Mouse (Mus musculus): ENCODE measurements around the gene Dkkl1. TPM values are rescaled to one million over a fixed set of nuclear protein-coding genes. Genes with fewer than 3 reads are reported as not detected.

The Dkkl1 gene
- polyA plus RNA-seq, 1 experiment: 0.07 TPM

- no peak overlapping the region for H3K4me3 ChIP-seq (ENCODE audit: insufficient read depth, poor library complexity, severe bottlenecking)
- TF ChIP-seq CTCF (IDR thresholded peaks at IDR 0.05; ENCODE audit: control insufficient read depth, insufficient read depth, insufficient read length) (no peak), MYOG (IDR thresholded peaks at IDR 0.05; ENCODE audit: control insufficient read depth, extremely low read depth, insufficient read length) (no peak), MYOD1 (IDR thresholded peaks at IDR 0.05; ENCODE audit: control insufficient read depth, insufficient read length, low read depth) (no peak), USF1 (IDR thresholded peaks at IDR 0.05; ENCODE audit: low read depth) (no peak), CEBPB (IDR thresholded peaks at IDR 0.05; ENCODE audit: low read depth) (no peak), MAX (IDR thresholded peaks at IDR 0.05) (no peak), FOSL1 (IDR thresholded peaks at IDR 0.05; ENCODE audit: insufficient read depth, low read length, poor library complexity, severe bottlenecking) (no peak)
- H3K79me2 ChIP-seq (ENCODE audit: control insufficient read depth, insufficient read depth): no peaks in the 10 kb centered on the region
- no peaks in the 10 kb centered on the region for H3K79me3 ChIP-seq (ENCODE audit: low read depth)
- H3K36me3 ChIP-seq (ENCODE audit: control insufficient read depth, insufficient read depth): no peaks in the 10 kb centered on the region
- H3K27me3 ChIP-seq (ENCODE audit: control insufficient read depth, insufficient read depth, insufficient read length): peaks cover 40% of the 10 kb centered on the region
- no peak overlapping the region for H3ac ChIP-seq (ENCODE audit: control insufficient read depth, insufficient read length, low read depth)
Measured at GRCm38 (mm10) chr7:45189600-45189999, 22.3 kb downstream of the Dkkl1 start.

GRCm38 (mm10) chr7:45185921-45186320 lies 26.0 kb downstream of the Dkkl1 start:
- no peaks in the 10 kb centered on the region for H3K36me3 ChIP-seq (ENCODE audit: control insufficient read depth, insufficient read depth)
- H3K79me3 ChIP-seq (ENCODE audit: low read depth): no peaks in the 10 kb centered on the region
- TF ChIP-seq CTCF (IDR thresholded peaks at IDR 0.05; ENCODE audit: control insufficient read depth, insufficient read depth, insufficient read length) (no peak), MAX (IDR thresholded peaks at IDR 0.05) (no peak), CEBPB (IDR thresholded peaks at IDR 0.05; ENCODE audit: low read depth) (no peak), MYOD1 (IDR thresholded peaks at IDR 0.05; ENCODE audit: control insufficient read depth, insufficient read length, low read depth) (no peak), MYOG (IDR thresholded peaks at IDR 0.05; ENCODE audit: control insufficient read depth, extremely low read depth, insufficient read length) (no peak)
- no peaks in the 10 kb centered on the region for H3K79me2 ChIP-seq (ENCODE audit: control insufficient read depth, insufficient read depth)
- H3ac ChIP-seq (ENCODE audit: control insufficient read depth, insufficient read length, low read depth): no peak overlapping the region
- no peak overlapping the region for H3K4me3 ChIP-seq (ENCODE audit: insufficient read depth, poor library complexity, severe bottlenecking)
- H3K27me3 ChIP-seq (ENCODE audit: control insufficient read depth, insufficient read depth, insufficient read length): peaks cover 71% of the 10 kb centered on the region

- no peak for TF ChIP-seq CTCF (IDR thresholded peaks at IDR 0.05; ENCODE audit: control insufficient read depth, insufficient read depth, insufficient read length)
- no peak for TF ChIP-seq MYOD1 (IDR thresholded peaks at IDR 0.05; ENCODE audit: control insufficient read depth, insufficient read length, low read depth)
- no peak for TF ChIP-seq MAX (IDR thresholded peaks at IDR 0.05)
- no peak for TF ChIP-seq FOSL1 (IDR thresholded peaks at IDR 0.05; ENCODE audit: insufficient read depth, low read length, poor library complexity, severe bottlenecking)
- no peak for TF ChIP-seq MYOG (IDR thresholded peaks at IDR 0.05; ENCODE audit: control insufficient read depth, extremely low read depth, insufficient read length)
- no peak for TF ChIP-seq USF1 (IDR thresholded peaks at IDR 0.05; ENCODE audit: low read depth)
- no peak for TF ChIP-seq CEBPB (IDR thresholded peaks at IDR 0.05; ENCODE audit: low read depth)
- Histone ChIP-seq H3K79me3 (ENCODE audit: low read depth) (no peaks in the 10 kb centered on the region), H3ac (ENCODE audit: control insufficient read depth, insufficient read length, low read depth) (no peak overlapping the region), H3K36me3 (ENCODE audit: control insufficient read depth, insufficient read depth) (no peaks in the 10 kb centered on the region), H3K79me2 (ENCODE audit: control insufficient read depth, insufficient read depth) (no peaks in the 10 kb centered on the region), H3K27me3 (ENCODE audit: control insufficient read depth, insufficient read depth, insufficient read length) (peaks cover 85% of the 10 kb centered on the region), H3K4me3 (ENCODE audit: insufficient read depth, poor library complexity, severe bottlenecking) (no peak overlapping the region)
Measured at GRCm38 (mm10) chr7:45183672-45184071, 28.3 kb downstream of the Dkkl1 start.

DNA sequence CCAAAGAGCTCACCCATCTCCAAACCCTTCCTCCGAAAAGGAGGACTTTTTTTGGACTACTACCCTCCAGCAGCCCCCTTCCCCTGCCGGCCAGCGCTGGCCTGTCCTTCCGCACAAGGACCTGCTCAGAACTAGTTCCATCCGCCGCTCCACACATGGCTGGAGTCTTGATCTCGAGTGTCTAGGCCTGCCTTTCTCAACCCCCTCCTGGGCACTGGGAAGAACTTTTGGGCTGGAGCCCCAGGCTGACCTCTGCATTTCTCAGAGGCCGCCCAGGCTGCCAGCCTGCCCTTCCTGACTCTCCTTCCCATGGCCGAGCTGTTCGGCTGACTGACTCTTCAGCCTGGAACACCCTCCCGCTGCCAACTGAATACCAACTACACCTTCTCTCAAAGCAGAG lies 29.3 kb downstream of the Dkkl1 start:
- peaks cover 82% of the 10 kb centered on the region for H3K27me3 ChIP-seq (ENCODE audit: control insufficient read depth, insufficient read depth, insufficient read length)
- no peak overlapping the region for H3ac ChIP-seq (ENCODE audit: control insufficient read depth, insufficient read length, low read depth)
- H3K36me3 ChIP-seq (ENCODE audit: control insufficient read depth, insufficient read depth): no peaks in the 10 kb centered on the region
- no peaks in the 10 kb centered on the region for H3K79me2 ChIP-seq (ENCODE audit: control insufficient read depth, insufficient read depth)
- H3K79me3 ChIP-seq (ENCODE audit: low read depth): no peaks in the 10 kb centered on the region
- no peak for TF ChIP-seq CTCF (IDR thresholded peaks at IDR 0.05; ENCODE audit: control insufficient read depth, insufficient read depth, insufficient read length)
- no peak for TF ChIP-seq MYOD1 (IDR thresholded peaks at IDR 0.05; ENCODE audit: control insufficient read depth, insufficient read length, low read depth)
- no peak for TF ChIP-seq MYOG (IDR thresholded peaks at IDR 0.05; ENCODE audit: control insufficient read depth, extremely low read depth, insufficient read length)
- TF ChIP-seq FOSL1 (IDR thresholded peaks at IDR 0.05; ENCODE audit: insufficient read depth, low read length, poor library complexity, severe bottlenecking): no peak
- no peak overlapping the region for H3K4me3 ChIP-seq (ENCODE audit: insufficient read depth, poor library complexity, severe bottlenecking)

DNA sequence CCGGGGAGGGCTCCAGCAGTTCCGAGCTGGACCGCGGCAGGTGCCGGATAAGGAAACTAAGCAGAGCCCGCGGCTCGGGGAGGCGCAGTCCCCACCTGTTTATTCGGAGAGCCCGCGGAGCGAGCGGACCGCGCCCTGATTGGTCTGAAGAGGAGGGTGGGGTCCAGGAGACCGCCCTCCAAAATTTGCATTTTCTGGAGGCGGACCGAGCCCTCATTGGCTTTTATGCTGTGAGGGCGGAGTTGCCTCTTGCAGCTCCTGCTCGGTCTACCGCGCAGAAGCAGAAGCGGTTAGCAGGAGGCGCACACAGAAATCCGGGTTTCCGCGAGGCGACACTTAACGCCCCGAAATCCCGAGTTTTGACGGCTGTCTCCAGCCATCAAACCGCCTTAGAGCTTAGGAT lies 29.7 kb downstream of the Dkkl1 start:
- no peak for TF ChIP-seq CEBPB (IDR thresholded peaks at IDR 0.05; ENCODE audit: low read depth)
- no peak for TF ChIP-seq USF1 (IDR thresholded peaks at IDR 0.05; ENCODE audit: low read depth)
- TF ChIP-seq MAX (IDR thresholded peaks at IDR 0.05): no peak
- TF ChIP-seq CTCF (IDR thresholded peaks at IDR 0.05; ENCODE audit: control insufficient read depth, insufficient read depth, insufficient read length): no peak
- no peak for TF ChIP-seq MYOD1 (IDR thresholded peaks at IDR 0.05; ENCODE audit: control insufficient read depth, insufficient read length, low read depth)
- no peak for TF ChIP-seq FOSL1 (IDR thresholded peaks at IDR 0.05; ENCODE audit: insufficient read depth, low read length, poor library complexity, severe bottlenecking)
- no peak for TF ChIP-seq MYOG (IDR thresholded peaks at IDR 0.05; ENCODE audit: control insufficient read depth, extremely low read depth, insufficient read length)
- no peaks in the 10 kb centered on the region for H3K79me3 ChIP-seq (ENCODE audit: low read depth)
- no peaks in the 10 kb centered on the region for H3K36me3 ChIP-seq (ENCODE audit: control insufficient read depth, insufficient read depth)
- H3K79me2 ChIP-seq (ENCODE audit: control insufficient read depth, insufficient read depth): no peaks in the 10 kb centered on the region
- peaks cover 84% of the 10 kb centered on the region for H3K27me3 ChIP-seq (ENCODE audit: control insufficient read depth, insufficient read depth, insufficient read length)
- no peak overlapping the region for H3ac ChIP-seq (ENCODE audit: control insufficient read depth, insufficient read length, low read depth)
- H3K4me3 ChIP-seq (ENCODE audit: insufficient read depth, poor library complexity, severe bottlenecking): no peak overlapping the region

DNA sequence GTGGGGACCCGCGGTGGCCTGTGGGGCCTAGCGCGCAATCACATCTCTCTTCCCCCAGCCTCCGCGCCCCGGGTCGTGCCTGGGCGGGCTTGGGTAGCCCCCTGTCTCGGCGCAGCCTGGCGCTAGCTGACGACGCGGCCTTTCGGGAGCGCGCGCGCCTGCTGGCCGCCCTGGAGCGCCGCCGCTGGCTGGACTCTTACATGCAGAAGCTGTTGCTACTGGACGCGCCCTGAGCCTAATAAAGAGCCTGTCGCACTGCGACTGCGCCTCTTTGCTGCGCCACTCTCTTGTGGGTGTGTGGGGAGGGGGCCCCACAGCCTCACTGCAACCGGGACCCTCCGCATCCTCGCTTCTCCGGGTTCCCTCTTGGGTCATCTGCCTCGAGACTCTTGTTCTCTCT lies 30.4 kb downstream of the Dkkl1 start:
- Histone ChIP-seq H3K79me3 (ENCODE audit: low read depth) (no peaks in the 10 kb centered on the region), H3ac (ENCODE audit: control insufficient read depth, insufficient read length, low read depth) (no peak overlapping the region), H3K79me2 (ENCODE audit: control insufficient read depth, insufficient read depth) (no peaks in the 10 kb centered on the region), H3K4me3 (ENCODE audit: insufficient read depth, poor library complexity, severe bottlenecking) (no peak overlapping the region), H3K27me3 (ENCODE audit: control insufficient read depth, insufficient read depth, insufficient read length) (peaks cover 86% of the 10 kb centered on the region), H3K36me3 (ENCODE audit: control insufficient read depth, insufficient read depth) (no peaks in the 10 kb centered on the region)
- TF ChIP-seq MYOD1 (IDR thresholded peaks at IDR 0.05; ENCODE audit: control insufficient read depth, insufficient read length, low read depth) (no peak), MYOG (IDR thresholded peaks at IDR 0.05; ENCODE audit: control insufficient read depth, extremely low read depth, insufficient read length) (no peak), CTCF (IDR thresholded peaks at IDR 0.05; ENCODE audit: control insufficient read depth, insufficient read depth, insufficient read length) (no peak), CEBPB (IDR thresholded peaks at IDR 0.05; ENCODE audit: low read depth) (no peak), MAX (IDR thresholded peaks at IDR 0.05) (no peak), FOSL1 (IDR thresholded peaks at IDR 0.05; ENCODE audit: insufficient read depth, low read length, poor library complexity, severe bottlenecking) (no peak), USF1 (IDR thresholded peaks at IDR 0.05; ENCODE audit: low read depth) (no peak)
